15 mouse cellular contexts compared by ENCODE assay signal in genomic region chr3:140949880-140950662, GRCm38 (mm10).
A peak's percentile ranks its signal among the peaks of the same experiment; 100 is the strongest.
DNase-seq lines count a peak whose midpoint lies in the region; ATAC-seq and TF ChIP-seq lines count a peak whose summit lies in the region.
"Had no signal": no experiment of that assay in that cellular context is flagged by ENCODE, and none has a peak within 500 bp of the region (broad histone marks: within the 10 kb centered on the region; RNA-seq: fewer than 3 reads in every experiment).

No protein-coding gene starts in this region.

- no peak overlapping the region for H3K27ac ChIP-seq in heart, embryonic 11.5 days (ENCODE audit: low read depth, low read length)
- H3K27ac ChIP-seq in heart, adult 2 months, result no peak overlapping the region
- no peak overlapping the region for H3K27ac ChIP-seq in forebrain, embryonic 15.5 days (replicated peaks)
- H3K27ac ChIP-seq: embryonic facial prominence, embryonic 15.5 days; kidney, postnatal 0 days; left cerebral cortex, adult 2 months had no signal

- no peak overlapping the region for H3K4me3 ChIP-seq in heart, embryonic 11.5 days (ENCODE audit: low read depth, low read length)
- no peak overlapping the region for H3K4me3 ChIP-seq in heart, adult 2 months
- no peak overlapping the region for H3K4me3 ChIP-seq in forebrain, embryonic 15.5 days
- H3K4me3 ChIP-seq: embryonic facial prominence, embryonic 15.5 days; left cerebral cortex, adult 2 months; myocyte had no signal

- H3K79me2 ChIP-seq in heart, adult 2 months (replicated peaks; ENCODE audit: control insufficient read depth, insufficient read depth, low read length), result no peaks in the 10 kb centered on the region

- intact Hi-C loops in heart, adult 2 months (cut with DNase I), result no loop called here
- intact Hi-C loops in left cerebral cortex, postnatal 25 days (cut with DNase I), result no loop called here

- TF ChIP-seq POLR2A in heart, adult 2 months (IDR thresholded peaks at IDR 0.05; ENCODE audit: insufficient read depth, low read depth, low read length), result no peak

- no peak for TF ChIP-seq EP300 in heart, adult 2 months (IDR thresholded peaks at IDR 0.05; ENCODE audit: insufficient read depth, low read depth, low read length)

- TF ChIP-seq CTCF in heart, adult 2 months (IDR thresholded peaks at IDR 0.05), result no peak

- H3K4me2 ChIP-seq in heart, embryonic 11.5 days, result no peak overlapping the region
- no peak overlapping the region for H3K4me2 ChIP-seq in forebrain, embryonic 15.5 days (replicated peaks)
- H3K4me2 ChIP-seq: embryonic facial prominence, embryonic 15.5 days; lung, embryonic 14.5 days had no signal

- H3K9me3 ChIP-seq in heart, embryonic 11.5 days (replicated peaks; ENCODE audit: control insufficient read depth, low read length), result no peaks in the 10 kb centered on the region
- no peaks in the 10 kb centered on the region for H3K9me3 ChIP-seq in forebrain, embryonic 15.5 days
- H3K9me3 ChIP-seq: embryonic facial prominence, embryonic 15.5 days had no signal

- 15% methylated on average over 4 of the region's 4 CpGs for WGBS in heart, embryonic 11.5 days (ENCODE audit: insufficient replicate concordance)
- WGBS in heart, adult 2 months, result 16% methylated on average over 4 of the region's 4 CpGs
- WGBS in forebrain, embryonic 15.5 days, result 23% methylated on average over 4 of the region's 4 CpGs

- no peaks in the 10 kb centered on the region for H3K27me3 ChIP-seq in heart, embryonic 11.5 days (ENCODE audit: control insufficient read depth, insufficient read depth, low read length)
- no peaks in the 10 kb centered on the region for H3K27me3 ChIP-seq in heart, adult 2 months (ENCODE audit: control insufficient read depth, insufficient read depth, low read length)
- H3K27me3 ChIP-seq in forebrain, embryonic 15.5 days, result no peaks in the 10 kb centered on the region
- H3K27me3 ChIP-seq: embryonic facial prominence, embryonic 15.5 days had no signal

- no peak overlapping the region for H3K9ac ChIP-seq in heart, embryonic 11.5 days (ENCODE audit: low read depth, low read length)
- no peak overlapping the region for H3K9ac ChIP-seq in heart, adult 2 months (ENCODE audit: low read depth, low read length)
- no peak overlapping the region for H3K9ac ChIP-seq in forebrain, embryonic 15.5 days (replicated peaks)
- H3K9ac ChIP-seq: embryonic facial prominence, embryonic 15.5 days; lung, embryonic 14.5 days had no signal

- no peaks in the 10 kb centered on the region for H3K36me3 ChIP-seq in heart, embryonic 11.5 days (ENCODE audit: control insufficient read depth, insufficient read depth, low read length)
- H3K36me3 ChIP-seq in heart, adult 2 months (ENCODE audit: control insufficient read depth, insufficient read depth, low read length), result no peaks in the 10 kb centered on the region
- H3K36me3 ChIP-seq in forebrain, embryonic 15.5 days, result no peaks in the 10 kb centered on the region
- H3K36me3 ChIP-seq: embryonic facial prominence, embryonic 15.5 days had no signal

- DNase-seq in heart, adult 2 months, result no peak
- DNase-seq in MN1 (ENCODE audit: low spot score), result peak; percentile 5
- no peak for DNase-seq in right cerebral cortex, postnatal 10 days (ENCODE audit: low spot score in 2 of 2)
- DNase-seq in ovary, postnatal 10 days (ENCODE audit: low spot score), result no peak
- no peak for DNase-seq in left cerebral cortex, postnatal 25 days (ENCODE audit: low spot score in 2 of 2)
- DNase-seq: gastrocnemius, postnatal 14 days; lung, embryonic 14.5 days; right cerebral cortex, adult 18-20 months had no signal

- peak; percentile 86 for ATAC-seq in heart, embryonic 11.5 days (replicated peaks; ENCODE audit: insufficient number of reproducible peaks, low FRiP score, low TSS enrichment)
- ATAC-seq in forebrain, embryonic 15.5 days (replicated peaks), result peak; percentile 61; the same call in 1 of the 2 replicates
- ATAC-seq in megakaryocyte progenitor cell, adult 5-6 weeks (replicated peaks; ENCODE audit: poor library complexity), result peak; percentile 92

- H3K4me1 ChIP-seq in heart, embryonic 11.5 days (ENCODE audit: control insufficient read depth, insufficient read depth, low read length), result no peaks in the 10 kb centered on the region
- H3K4me1 ChIP-seq in heart, adult 2 months (ENCODE audit: control insufficient read depth, insufficient read depth, low read length), result no peaks in the 10 kb centered on the region
- H3K4me1 ChIP-seq in forebrain, embryonic 15.5 days, result peaks cover 3% of the 10 kb centered on the region; the same call in 1 of the 2 replicates
- H3K4me1 ChIP-seq: embryonic facial prominence, embryonic 15.5 days had no signal
